Mouse (Mus musculus): ENCODE results near the gene Phf21a. TPM values are rescaled to one million over a fixed set of nuclear protein-coding genes. Genes with fewer than 3 reads are reported as not detected.

Phf21a gene
- polyA plus RNA-seq (2017; shearing (Covaris generic)), result 80.7 TPM

GRCm38 (mm10) chr2:92092817-92093216 lies at the start of gene Phf21a:
Gene Phf21a (plus strand): TSS chr2:92093117.

GRCm38 (mm10) chr2:92374514-92374913 lies 281.6 kb downstream of the Phf21a start, which contains the start of the genes Pex16 and Large2:
Gene Pex16 (plus strand): TSS chr2:92374676.
Gene Large2 (minus strand): TSS chr2:92374869.

DNA sequence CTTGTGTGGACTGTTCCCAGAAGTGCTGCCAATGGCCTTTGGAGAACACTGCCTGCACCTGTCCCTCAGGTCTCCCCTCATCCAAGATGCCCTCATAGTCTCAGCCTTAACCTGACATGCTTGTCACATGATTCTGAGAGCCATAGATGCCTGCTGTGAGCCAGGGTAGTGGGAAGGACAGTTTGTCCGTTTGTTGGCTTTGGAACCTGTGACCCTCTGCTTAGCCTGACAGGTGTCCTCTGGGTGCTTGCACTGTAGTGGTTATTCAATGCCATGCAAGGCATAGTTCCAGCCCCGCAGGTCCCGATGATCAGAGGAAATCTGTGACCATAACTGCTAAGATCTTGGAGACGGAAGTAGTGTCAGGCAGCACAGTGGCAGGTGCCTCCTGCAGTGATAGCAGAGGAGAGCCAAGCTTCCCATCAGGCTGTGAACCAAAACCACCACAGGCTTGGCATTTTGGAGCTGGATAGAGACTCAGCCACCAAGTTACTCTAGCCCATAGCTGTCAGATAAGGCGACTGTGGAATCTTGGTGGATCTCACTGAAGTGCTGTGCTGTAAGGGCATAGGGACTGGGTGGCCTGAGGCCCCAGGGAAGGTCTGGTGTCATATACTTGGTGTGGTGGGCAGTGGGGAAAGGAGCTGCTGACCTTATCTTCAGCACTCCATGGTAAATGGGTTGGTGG lies 289.1 kb downstream of the Phf21a start, which contains the start of gene 1700029I15Rik:
Gene 1700029I15Rik, plus strand, starts transcription at position 638 of the 688 bp plus-strand sequence.

DNA sequence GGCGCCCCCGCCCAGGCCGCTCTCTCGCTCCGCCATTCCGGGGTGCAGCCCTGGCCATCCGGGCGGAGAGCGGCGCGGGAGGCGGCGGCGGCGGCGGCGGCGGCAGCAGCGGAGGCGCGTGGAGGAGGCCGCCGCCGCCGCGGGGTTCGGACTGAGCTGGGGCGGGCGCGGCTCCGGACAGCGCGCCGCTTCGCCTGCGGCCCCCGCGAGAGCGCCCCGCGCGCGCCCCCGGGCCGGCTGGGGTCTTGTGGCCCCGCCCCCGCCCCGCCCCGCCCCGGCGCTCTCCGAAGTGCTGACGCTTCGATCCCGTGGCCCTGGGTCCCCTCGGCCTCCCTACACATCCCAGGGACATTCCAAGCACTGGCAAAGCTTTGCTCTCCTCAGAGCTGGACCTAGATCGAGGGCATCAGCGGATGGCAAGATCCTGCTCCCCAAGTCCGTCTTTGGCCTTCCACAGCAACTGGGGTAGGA lies 308.2 kb downstream of the Phf21a start, which contains the start of gene Mapk8ip1:
Gene Mapk8ip1, minus strand, starts transcription at position 173 of the 471 bp plus-strand sequence.

Other genes with a start within 250 kb of the Phf21a start
- gene Chrm4, start 165.9 kb upstream of the Phf21a start, polyA plus RNA-seq (2017; shearing (Covaris generic)), result 0.80 TPM
- gene Mdk, start 160.8 kb upstream of the Phf21a start, polyA plus RNA-seq (2017; shearing (Covaris generic)), result 1.2 TPM
- 0.35 TPM for gene Gm9821, start 147.4 kb upstream of the Phf21a start, polyA plus RNA-seq (2017; shearing (Covaris generic))
- gene Dgkz, start 117.3 kb upstream of the Phf21a start, polyA plus RNA-seq (2017; shearing (Covaris generic)), result 64.7 TPM
- 1.6 TPM for gene Creb3l1, start 68.6 kb upstream of the Phf21a start, polyA plus RNA-seq (2017; shearing (Covaris generic))